Mouse (Mus musculus) E14TG2a.4 (cell line): Measurements from ENCODE around the gene Nexn.

Experiments
- CTCF ChIP-seq: conservative IDR thresholded peaks from 2 replicates; pipeline ENCODE4 v1.5.1; 2014; ENCODE audit warnings: low read length
- POU5F1 ChIP-seq: IDR thresholded peaks from 2 replicates; pipeline ENCODE4 v1.6.1; 2014; ENCODE audit warnings: low read length, borderline replicate concordance

- no peak for TF ChIP-seq CTCF
- TF ChIP-seq POU5F1, result no peak
Measured at GRCm38 (mm10) chr3:152209177-152209966, 56.8 kb downstream of the Nexn start.
